Mouse (Mus musculus) limb, embryonic 10.5 days (tissue): ENCODE data around the gene Srpr. TPM values are rescaled to one million over a fixed set of nuclear protein-coding genes. Genes with fewer than 3 reads are reported as not detected.

ENCODE experiments used
- DNase-seq: peaks from one replicate; pipeline ENCODE4 v3.0.0-alpha.2; 2017; ENCODE audit warnings: low spot score
- H3K27ac ChIP-seq: fragments of 300-500 bp; sonication (generic); 2 replicates; pipeline ENCODE4 v1.5.1; 2016; ENCODE audit warnings: mild to moderate bottlenecking
- H3K27me3 ChIP-seq: fragments of 300-500 bp; sonication (generic); 2 replicates; pipeline ENCODE4 v1.6.1; 2016; ENCODE audit warnings: low read depth, mild to moderate bottlenecking; ENCODE audit not compliant: poor library complexity, severe bottlenecking
- H3K36me3 ChIP-seq: fragments of 300-500 bp; sonication (generic); 2 replicates; pipeline ENCODE4 v1.6.1; 2016; ENCODE audit warnings: mild to moderate bottlenecking, moderate library complexity
- H3K4me1 ChIP-seq: fragments of 300-500 bp; sonication (generic); 2 replicates; pipeline ENCODE4 v1.6.1; 2016
- H3K4me3 ChIP-seq: fragments of 300-500 bp; sonication (generic); 2 replicates; pipeline ENCODE4 v1.5.1; 2016; ENCODE audit warnings: mild to moderate bottlenecking, moderate library complexity
- H3K9me3 ChIP-seq: fragments of 300-500 bp; sonication (generic); replicated peaks from 2 replicates; pipeline ENCODE4 v1.6.1; 2016; ENCODE audit warnings: mild to moderate bottlenecking
- WGBS: fragments of 180-500 bp; shearing (Covaris S2); methylation state at CpG from one replicate; pipeline ENCODE4 v1.1.7; 2016; 5-methylcytosine and 5-hydroxymethylcytosine counted together
- polyA plus RNA-seq: library from polyadenylated mRNA; unstranded; fragments of >200 nt; fragmentation: Nextera tagmentation; extraction: Ambion mirVana; gene quantifications from 2 replicates; pipeline ENCODE4 v1.2.1, GENCODE M21; 2016

Srpr gene
- 93.7 and 100 TPM in 2 replicates for polyA plus RNA-seq

DNA sequence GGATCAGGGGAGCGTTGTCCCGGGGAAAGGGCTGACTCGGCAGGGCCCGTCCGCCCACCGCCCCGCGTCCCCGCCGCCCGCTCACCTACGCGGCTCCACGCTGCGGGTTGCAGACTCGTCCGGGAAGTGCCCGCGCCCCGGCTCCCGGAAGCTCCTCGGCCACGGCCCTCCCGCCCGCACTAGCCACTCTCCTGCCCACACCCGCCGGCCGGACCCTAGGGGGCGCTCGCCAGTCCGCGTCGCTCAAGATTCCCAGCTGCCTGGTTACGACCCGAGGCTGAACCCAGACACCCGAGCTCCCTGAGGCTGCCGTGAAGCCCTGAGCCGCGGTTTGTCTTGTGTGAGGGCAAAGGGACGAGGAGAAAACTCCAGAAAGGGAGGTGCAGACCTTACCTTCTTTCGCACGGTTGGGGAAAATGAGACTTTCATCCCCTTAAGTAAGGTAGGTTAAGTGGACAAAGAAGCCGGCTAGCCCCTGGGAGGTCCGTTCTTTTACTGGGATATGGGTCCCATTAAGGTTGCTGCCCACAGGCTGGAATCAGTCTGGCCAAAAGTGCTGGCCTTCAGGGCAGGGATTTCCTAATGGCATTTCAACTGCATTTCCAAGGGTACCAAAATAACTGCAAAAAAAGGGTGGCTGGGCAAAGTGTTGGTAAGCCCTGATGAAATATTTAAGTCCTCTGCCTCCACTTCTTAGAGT, at the start of gene Srpr, which contains the start of gene Tirap:
Gene Srpr, plus strand, starts transcription at position 404 of the 700 bp plus-strand sequence.
Gene Tirap, minus strand, starts transcription at position 520 of the 700 bp plus-strand sequence.
- DNase-seq: peak; percentile 98
- peaks cover 12% of the 10 kb centered on the region for H3K36me3 ChIP-seq
- WGBS: 2% methylated on average over 44 of the region's 44 CpGs
- no peaks in the 10 kb centered on the region for H3K27me3 ChIP-seq
- H3K4me1 ChIP-seq: peaks cover 23% of the 10 kb centered on the region
- H3K9me3 ChIP-seq: no peaks in the 10 kb centered on the region
- peak within 1 kb of the TSS; percentile 81 for H3K4me3 ChIP-seq
- H3K27ac ChIP-seq: peak within 1 kb of the TSS; percentile 90

DNA sequence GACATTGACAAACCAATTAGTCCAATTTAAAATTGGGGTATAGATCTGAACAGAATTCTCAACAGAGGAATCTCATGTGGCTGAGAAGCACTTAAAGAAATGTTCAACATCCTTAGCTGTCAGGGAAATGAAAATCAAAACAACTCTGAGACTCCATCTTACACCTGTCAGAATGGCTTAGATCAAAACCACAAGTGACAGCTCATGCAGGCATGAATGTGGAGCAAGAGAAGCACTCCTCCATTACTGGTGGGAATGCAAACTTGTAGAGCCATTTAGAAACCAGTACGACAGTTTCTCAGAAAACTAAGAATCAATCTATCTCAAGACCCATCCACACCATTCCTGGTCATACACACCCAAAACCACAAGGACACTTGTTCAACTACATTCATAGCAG, 47.1 kb upstream of the Srpr start:
- Histone ChIP-seq H3K36me3 (peaks cover 8% of the 10 kb centered on the region), H3K9me3 (no peaks in the 10 kb centered on the region), H3K4me3 (no peak overlapping the region), H3K27ac (no peak overlapping the region), H3K27me3 (no peaks in the 10 kb centered on the region), H3K4me1 (0 out of 2 replicates have a peak, but pooled peaks cover 2% of the 10 kb centered on the region)
- no peak for DNase-seq
- WGBS: 94% methylated on average over 1 of the region's 1 CpGs

DNA sequence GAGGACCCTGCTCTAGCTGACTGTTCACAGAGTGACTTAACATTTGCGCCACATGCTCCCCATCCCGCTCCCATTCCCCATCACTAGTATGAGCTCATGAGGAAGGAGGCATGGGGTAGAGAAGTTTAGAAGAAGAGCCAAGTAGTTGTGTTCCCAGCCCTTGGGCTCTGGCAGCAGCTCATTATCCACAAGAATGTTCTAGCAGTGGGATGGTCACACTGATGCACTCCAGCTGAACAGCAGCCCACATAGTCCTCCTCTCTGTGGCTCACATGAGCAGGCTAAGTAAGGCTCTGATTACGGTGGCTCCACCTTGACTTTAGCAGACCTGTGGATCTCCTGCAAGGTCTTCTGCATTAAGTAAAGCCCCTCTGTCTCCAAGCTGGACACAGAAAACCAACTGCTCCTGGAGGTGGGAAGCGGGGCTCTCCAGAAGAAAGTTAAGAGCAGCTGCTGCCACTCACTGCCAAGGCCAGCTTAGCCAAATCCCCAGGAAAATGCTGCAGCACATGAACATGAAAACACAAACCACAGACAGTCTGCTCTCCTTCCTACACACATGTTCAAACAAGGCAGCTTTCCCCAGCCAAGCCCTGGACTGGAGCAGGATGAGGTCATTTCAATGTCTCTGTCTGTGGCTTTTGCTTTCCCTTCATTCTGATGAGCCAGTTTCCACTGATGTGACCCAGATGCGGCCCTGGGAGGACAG, 43.8 kb upstream of the Srpr start:
- no peak overlapping the region for H3K4me3 ChIP-seq
- H3K4me1 ChIP-seq: no peaks in the 10 kb centered on the region
- peaks cover 8% of the 10 kb centered on the region for H3K36me3 ChIP-seq
- H3K9me3 ChIP-seq: no peaks in the 10 kb centered on the region; the same call in 1 of the 2 replicates
- H3K27me3 ChIP-seq: no peaks in the 10 kb centered on the region
- WGBS: 89% methylated on average over 5 of the region's 5 CpGs
- DNase-seq: no peak
- no peak overlapping the region for H3K27ac ChIP-seq

- Histone ChIP-seq H3K9me3 (no peaks in the 10 kb centered on the region; the same call in 1 of the 2 replicates), H3K4me3 (no peak overlapping the region), H3K27ac (no peak overlapping the region), H3K27me3 (no peaks in the 10 kb centered on the region), H3K4me1 (no peaks in the 10 kb centered on the region), H3K36me3 (peaks cover 8% of the 10 kb centered on the region)
- no peak for DNase-seq
- 65% methylated on average over 4 of the region's 4 CpGs for WGBS
These were observed 43.1 kb upstream of the Srpr start for GRCm38 (mm10) chr9:35156862-35157261.

DNA sequence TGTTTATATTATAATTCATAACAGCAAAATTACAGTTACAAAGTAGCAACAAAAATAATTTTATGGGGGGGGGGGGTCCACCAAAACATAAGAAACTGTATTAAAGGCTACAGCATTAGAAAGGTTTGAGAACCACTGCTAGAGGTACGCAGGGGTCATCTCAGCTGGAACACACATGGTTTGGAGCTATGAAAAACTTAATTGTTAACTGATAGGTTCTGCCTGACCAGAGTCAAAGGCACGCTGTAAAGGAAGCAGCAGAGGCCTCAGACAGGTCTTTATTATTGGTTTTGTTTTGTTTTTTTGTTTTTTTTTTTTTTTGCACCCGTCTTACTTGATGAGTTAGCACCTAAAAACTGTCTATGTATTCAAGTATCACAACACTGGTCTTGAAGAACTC, 41.5 kb upstream of the Srpr start:
- Histone ChIP-seq H3K27me3 (no peaks in the 10 kb centered on the region), H3K36me3 (peaks cover 12% of the 10 kb centered on the region), H3K4me1 (no peaks in the 10 kb centered on the region), H3K27ac (no peak overlapping the region), H3K4me3 (no peak overlapping the region), H3K9me3 (no peaks in the 10 kb centered on the region; the same call in 1 of the 2 replicates)
- no peak for DNase-seq
- 79% methylated on average over 3 of the region's 3 CpGs for WGBS

DNA sequence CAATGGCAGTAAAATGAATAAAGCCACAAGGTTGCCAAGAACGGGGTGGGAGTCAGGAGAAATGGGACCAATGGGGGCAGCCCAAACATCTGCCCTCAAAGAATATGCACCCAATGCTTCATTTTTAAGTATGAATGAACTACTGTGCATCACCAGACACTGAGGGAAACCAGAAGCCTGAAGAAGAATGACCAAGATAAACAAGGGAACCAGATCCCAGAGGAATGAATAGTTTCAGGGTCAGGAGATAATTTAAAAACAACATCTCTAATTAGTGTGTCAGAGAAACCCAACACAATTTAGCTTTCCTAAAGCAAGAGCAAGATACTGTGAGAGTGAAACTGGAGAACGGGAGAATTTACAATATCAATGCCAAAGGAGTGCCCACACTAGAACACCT, 39.3 kb upstream of the Srpr start:
- H3K4me1 ChIP-seq: no peaks in the 10 kb centered on the region
- no peak for DNase-seq
- H3K27ac ChIP-seq: no peak overlapping the region
- H3K27me3 ChIP-seq: no peaks in the 10 kb centered on the region
- H3K9me3 ChIP-seq: no peaks in the 10 kb centered on the region; the same call in 1 of the 2 replicates
- no peak overlapping the region for H3K4me3 ChIP-seq
- 73% methylated on average over 2 of the region's 2 CpGs for WGBS
- peaks cover 18% of the 10 kb centered on the region for H3K36me3 ChIP-seq

GRCm38 (mm10) chr9:35161721-35162120, 38.3 kb upstream of the Srpr start:
- WGBS: 94% methylated on average over 7 of the region's 7 CpGs
- Histone ChIP-seq H3K27me3 (no peaks in the 10 kb centered on the region), H3K4me3 (no peak overlapping the region), H3K36me3 (peaks cover 12% of the 10 kb centered on the region), H3K27ac (no peak overlapping the region), H3K4me1 (no peaks in the 10 kb centered on the region), H3K9me3 (no peaks in the 10 kb centered on the region; the same call in 1 of the 2 replicates)
- DNase-seq: no peak

DNA sequence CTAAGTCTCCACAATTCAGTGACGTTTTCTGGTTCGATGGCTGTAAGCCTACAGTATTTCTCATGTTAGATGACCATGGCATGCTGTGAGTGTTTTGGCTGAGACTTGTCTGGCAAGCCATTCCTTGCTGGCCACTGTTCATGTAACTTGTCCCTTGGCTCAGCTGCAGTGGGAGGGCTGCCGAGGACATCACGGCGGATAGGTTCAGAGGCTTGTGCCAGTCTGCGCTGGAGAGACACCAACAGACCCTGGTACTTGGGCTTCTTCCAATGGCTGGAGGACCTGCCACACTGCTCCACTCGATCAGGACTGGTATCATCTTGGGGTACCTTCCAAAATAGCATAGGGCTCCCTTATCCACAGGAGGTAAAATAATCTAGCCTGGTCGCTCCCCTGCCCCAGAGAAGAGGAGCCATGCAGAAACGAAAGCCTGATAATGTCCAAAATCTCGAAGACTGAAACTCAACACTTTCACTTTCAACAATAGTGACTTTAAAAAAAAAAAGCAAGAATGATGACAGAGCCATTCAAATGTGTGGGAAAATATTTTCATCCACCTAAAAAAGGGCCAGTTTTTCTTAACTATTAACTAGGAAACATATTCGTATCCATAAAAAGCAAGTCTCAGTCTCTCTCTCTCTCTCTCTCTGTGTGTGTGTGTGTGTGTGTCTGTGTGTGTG, 36.8 kb upstream of the Srpr start:
- WGBS: 91% methylated on average over 11 of the region's 11 CpGs
- Histone ChIP-seq H3K27me3 (no peaks in the 10 kb centered on the region), H3K4me1 (no peaks in the 10 kb centered on the region), H3K9me3 (no peaks in the 10 kb centered on the region; the same call in 1 of the 2 replicates), H3K4me3 (no peak overlapping the region), H3K27ac (no peak overlapping the region), H3K36me3 (peaks cover 10% of the 10 kb centered on the region)
- no peak for DNase-seq

GRCm38 (mm10) chr9:35164142-35164874, 35.7 kb upstream of the Srpr start:
- no peak overlapping the region for H3K27ac ChIP-seq
- no peak overlapping the region for H3K4me3 ChIP-seq
- H3K4me1 ChIP-seq: no peaks in the 10 kb centered on the region
- WGBS: 80% methylated on average over 5 of the region's 5 CpGs
- no peaks in the 10 kb centered on the region for H3K27me3 ChIP-seq
- peaks cover 14% of the 10 kb centered on the region for H3K36me3 ChIP-seq
- no peak for DNase-seq
- no peaks in the 10 kb centered on the region; the same call in 1 of the 2 replicates for H3K9me3 ChIP-seq

DNA sequence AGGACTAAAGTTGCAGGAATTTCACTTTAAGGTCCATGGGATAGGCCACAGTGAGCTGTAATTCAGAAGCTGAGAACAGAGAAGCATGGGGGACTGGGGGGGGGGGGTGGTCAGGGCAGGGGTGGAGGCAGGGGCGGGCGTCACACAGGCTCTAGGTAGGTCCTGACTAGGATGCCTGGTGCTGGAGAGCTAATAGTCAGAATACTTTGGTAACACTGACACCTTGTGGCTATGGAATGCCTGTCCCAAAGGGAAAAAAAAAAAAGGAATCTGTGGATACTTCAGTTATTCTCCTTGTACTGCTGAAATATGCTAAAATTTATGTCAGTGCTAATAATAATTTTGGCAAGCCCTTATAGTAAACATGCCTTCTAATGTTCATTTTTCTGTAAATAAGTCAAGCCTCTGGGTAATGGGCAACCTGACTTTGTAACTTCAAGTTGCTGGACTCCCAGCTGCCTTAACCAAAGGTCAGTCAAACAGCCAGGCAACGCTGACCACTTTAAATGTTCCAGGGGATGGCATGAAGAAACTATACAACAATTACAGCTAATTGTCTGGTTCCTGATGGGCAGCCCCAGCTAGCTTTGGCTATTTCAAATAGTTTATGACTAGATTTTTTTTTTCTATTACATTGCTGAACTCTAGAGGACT, 33.7 kb upstream of the Srpr start:
- Histone ChIP-seq H3K9me3 (no peaks in the 10 kb centered on the region), H3K4me3 (no peak overlapping the region), H3K27ac (no peak overlapping the region), H3K36me3 (peaks cover 33% of the 10 kb centered on the region), H3K27me3 (no peaks in the 10 kb centered on the region), H3K4me1 (no peaks in the 10 kb centered on the region)
- no peak for DNase-seq
- 28% methylated on average over 3 of the region's 3 CpGs for WGBS

- Histone ChIP-seq H3K36me3 (peaks cover 35% of the 10 kb centered on the region), H3K27me3 (no peaks in the 10 kb centered on the region), H3K4me1 (no peaks in the 10 kb centered on the region), H3K27ac (no peak overlapping the region), H3K9me3 (no peaks in the 10 kb centered on the region), H3K4me3 (no peak overlapping the region)
- no peak for DNase-seq
- WGBS: 69% methylated on average over 9 of the region's 9 CpGs
These were observed 33.0 kb upstream of the Srpr start for GRCm38 (mm10) chr9:35166798-35167635.
